Comparison of ENCODE assay signal across 28 mouse cellular contexts in the genomic region with DNA sequence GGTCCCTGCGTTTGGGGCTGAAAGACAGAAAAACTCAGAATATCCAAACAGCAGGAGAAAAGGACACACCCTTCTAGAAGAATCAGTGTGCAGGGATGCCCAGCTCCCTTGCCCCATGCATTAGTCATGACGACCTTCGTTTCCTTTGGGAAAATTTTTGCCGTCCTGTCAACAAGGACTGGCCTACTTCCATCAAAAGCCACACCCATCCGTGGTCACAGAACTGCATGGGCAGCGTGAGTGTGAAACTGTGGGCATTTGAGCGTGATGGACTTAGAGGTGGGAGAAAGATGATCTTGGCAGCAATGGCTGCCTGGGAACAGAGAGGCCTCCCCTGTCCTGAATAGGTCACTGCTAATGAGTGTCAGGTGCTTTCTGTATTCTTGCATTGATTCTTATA. TPM values are rescaled to one million over a fixed set of nuclear protein-coding genes. Genes with fewer than 3 reads are reported as not detected.
"Had no signal": no experiment of that assay in that cellular context is flagged by ENCODE, and none has a peak within 500 bp of the region (broad histone marks: within the 10 kb centered on the region; RNA-seq: fewer than 3 reads in every experiment).

No protein-coding gene starts in this region.

- H3K4me1 ChIP-seq: heart, embryonic 10.5 days; heart, embryonic 12.5 days; hindbrain, embryonic 10.5 days; hindbrain, embryonic 12.5 days had no signal

- H3K9ac ChIP-seq: heart, embryonic 12.5 days; hindbrain, embryonic 12.5 days; hindbrain, embryonic 15.5 days; limb, embryonic 13.5 days; limb, embryonic 15.5 days; liver, embryonic 12.5 days; liver, embryonic 14.5 days had no signal

- H3K9me3 ChIP-seq: heart, embryonic 10.5 days; heart, embryonic 12.5 days; hindbrain, embryonic 10.5 days; hindbrain, embryonic 12.5 days; hindbrain, embryonic 15.5 days; limb, embryonic 13.5 days; limb, embryonic 15.5 days; liver, embryonic 12.5 days had no signal

- H3K27ac ChIP-seq: heart, adult 2 months; heart, embryonic 10.5 days; hindbrain, embryonic 10.5 days; hindbrain, embryonic 12.5 days; hindbrain, embryonic 15.5 days; hindbrain, postnatal 0 days; layer of hippocampus, adult 2 months; limb, embryonic 13.5 days; limb, embryonic 15.5 days; liver, embryonic 12.5 days; liver, embryonic 14.5 days had no signal

- ATAC-seq: hindbrain, postnatal 0 days; intestine, embryonic 16.5 days; liver, embryonic 12.5 days had no signal

- DNase-seq: gastrocnemius, postnatal 14 days; gastrocnemius, postnatal 36 days; heart, adult 11 months; heart, adult 2 months; heart, postnatal 10 days; heart, postnatal 4 days; kidney, adult 11 months; kidney, adult 2 months; kidney, adult 9 months; kidney, postnatal 10 days; kidney, postnatal 25 days; kidney, postnatal 4 days; left cerebral cortex, postnatal 4 days had no signal

- H3K36me3 ChIP-seq: heart, embryonic 12.5 days; hindbrain, embryonic 10.5 days; hindbrain, embryonic 12.5 days; hindbrain, embryonic 15.5 days; limb, embryonic 13.5 days; limb, embryonic 15.5 days; liver, embryonic 12.5 days had no signal

- H3K27me3 ChIP-seq: heart, embryonic 12.5 days; hindbrain, embryonic 12.5 days; hindbrain, embryonic 15.5 days; limb, embryonic 13.5 days; limb, embryonic 15.5 days; liver, embryonic 12.5 days had no signal

- H3K4me3 ChIP-seq: heart, adult 2 months; heart, embryonic 10.5 days; heart, embryonic 12.5 days; hindbrain, embryonic 10.5 days; hindbrain, embryonic 12.5 days; hindbrain, embryonic 15.5 days; layer of hippocampus, adult 2 months; limb, embryonic 13.5 days; limb, embryonic 15.5 days; liver, embryonic 12.5 days had no signal

- H3K4me2 ChIP-seq: heart, embryonic 12.5 days; hindbrain, embryonic 12.5 days; hindbrain, embryonic 15.5 days; limb, embryonic 13.5 days; limb, embryonic 15.5 days; liver, embryonic 12.5 days had no signal

RNA-seq across cellular contexts. Expression of a gene that starts 9.3 kb away (rescaled TPM):
- total RNA-seq: liver, adult 2 months had no signal

RNA-seq across cellular contexts. Expression of a gene that starts 20.8 kb away (rescaled TPM):
- total RNA-seq: gastrocnemius, adult 8-10 months; gastrocnemius, postnatal 36 days; heart, postnatal 10 days; heart, postnatal 25 days; heart, postnatal 4 days; liver, adult 2 months had no signal
- polyA plus RNA-seq: kidney, adult 2 months; liver, adult 2 months had no signal
